Mouse (Mus musculus): ENCODE measurements around the gene Slco1c1. TPM values are rescaled to one million over a fixed set of nuclear protein-coding genes. Genes with fewer than 3 reads are reported as not detected.

Slco1c1 gene
- 0.13 and 0.16 TPM in 2 replicates for polyA plus RNA-seq (2015; fragmentation: Nextera tagmentation; extraction: Ambion mirVana)

DNA sequence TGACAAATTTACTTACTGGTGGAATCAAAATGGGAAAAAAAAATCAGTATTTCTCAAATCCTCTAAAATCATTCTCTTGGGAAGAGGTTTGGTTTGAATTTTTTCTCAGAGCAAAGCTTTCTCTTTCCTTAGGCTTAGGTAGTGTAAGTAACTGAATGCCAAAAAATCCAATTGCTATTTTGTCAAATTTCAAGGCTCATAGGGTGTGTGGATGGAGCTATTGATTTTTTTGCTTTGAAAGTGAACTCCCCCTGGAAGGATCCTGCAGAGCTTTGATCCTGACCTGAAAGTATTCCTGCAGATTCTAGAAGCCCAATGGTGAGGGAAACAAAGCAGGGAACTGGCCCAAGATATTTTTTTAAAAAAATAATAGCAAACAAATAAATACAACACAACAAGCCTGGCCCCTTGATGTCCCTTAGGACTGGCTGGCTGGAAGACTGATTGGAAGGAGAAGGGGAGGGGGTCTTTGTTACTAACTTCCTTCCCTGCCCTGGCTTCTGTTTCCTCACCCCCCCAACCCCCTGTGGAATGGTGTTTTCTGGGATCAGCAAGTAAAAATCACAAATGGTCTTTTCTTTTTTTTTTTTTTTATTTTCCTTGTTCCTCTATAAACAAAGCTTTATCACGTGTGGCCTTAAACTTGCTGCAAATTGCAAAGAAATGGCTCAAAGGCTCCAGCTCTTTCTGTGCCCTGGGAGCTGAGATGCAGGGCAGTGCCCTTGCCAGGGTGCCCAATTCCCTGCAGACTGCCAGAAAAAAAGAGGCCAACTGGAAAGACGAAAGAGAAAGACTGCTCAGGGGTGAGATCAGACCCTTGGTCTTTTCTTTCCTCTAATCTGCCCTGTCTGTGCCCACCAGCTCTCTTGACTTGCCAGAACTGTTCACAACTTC, at the start of gene Slco1c1:
Slco1c1 (plus strand) TSS at position 622 of the 894 bp plus-strand sequence.
- TF ChIP-seq CTCF (IDR thresholded peaks at IDR 0.05; ENCODE audit: low read depth) = no peak

DNA sequence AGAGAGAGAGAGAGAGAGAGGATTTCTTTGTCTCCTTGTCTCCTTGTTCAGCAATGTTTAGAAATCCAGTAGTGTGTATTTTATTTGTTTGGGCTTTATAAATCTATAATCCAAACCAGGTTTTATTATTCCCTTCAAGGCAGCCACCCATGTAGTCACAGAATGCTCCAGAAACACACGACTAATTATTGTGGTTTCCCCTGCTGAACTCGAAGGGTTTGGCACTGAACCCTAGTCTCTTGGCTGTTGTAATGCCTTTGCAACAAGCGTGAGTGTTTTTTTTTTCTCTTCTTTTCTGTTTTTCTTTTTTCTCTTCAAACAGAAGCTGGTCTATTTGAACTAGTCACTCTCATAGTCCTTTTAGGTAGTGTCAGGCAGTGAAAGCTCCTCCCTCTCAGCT, 49.5 kb upstream of the Slco1c1 start:
- Histone ChIP-seq H3K27me3 (replicated peaks; ENCODE audit: control insufficient read depth, insufficient read depth, low read length) (no peaks in the 10 kb centered on the region), H3K4me2 (replicated peaks; ENCODE audit: low read depth) (no peak overlapping the region), H3K27ac (ENCODE audit: low read depth, low read length) (no peak overlapping the region), H3K9ac (ENCODE audit: low read depth, low read length) (no peak overlapping the region), H3K4me3 (ENCODE audit: low read depth, low read length) (no peak overlapping the region), H3K36me3 (ENCODE audit: control insufficient read depth, insufficient read depth) (peaks cover 32% of the 10 kb centered on the region), H3K4me1 (replicated peaks; ENCODE audit: control insufficient read depth, insufficient read depth, low read length) (no peaks in the 10 kb centered on the region), H3K9me3 (ENCODE audit: control insufficient read depth) (no peaks in the 10 kb centered on the region)
- no peak for ATAC-seq
- no peak for TF ChIP-seq CTCF (IDR thresholded peaks at IDR 0.05; ENCODE audit: low read depth)
- 60% methylated on average over 3 of the region's 3 CpGs for WGBS

More for the DNA sequence above, at the start of gene Slco1c1:
- H3K27ac ChIP-seq (ENCODE audit: low read depth, low read length) = no peak within 1 kb of the TSS
- no peak within 1 kb of the TSS for H3K9ac ChIP-seq (ENCODE audit: low read depth, low read length)
- no peak for ATAC-seq
- H3K27me3 ChIP-seq (replicated peaks; ENCODE audit: control insufficient read depth, insufficient read depth, low read length) = no peaks in the 10 kb centered on the region
- H3K4me3 ChIP-seq (ENCODE audit: low read depth, low read length) = no peak within 1 kb of the TSS
- no peaks in the 10 kb centered on the region for H3K36me3 ChIP-seq (ENCODE audit: control insufficient read depth, insufficient read depth)
- 51% methylated on average over 2 of the region's 2 CpGs for WGBS
- H3K4me1 ChIP-seq (replicated peaks; ENCODE audit: control insufficient read depth, insufficient read depth, low read length) = no peaks in the 10 kb centered on the region
- no peak within 1 kb of the TSS for H3K4me2 ChIP-seq (replicated peaks; ENCODE audit: low read depth)
- no peaks in the 10 kb centered on the region for H3K9me3 ChIP-seq (ENCODE audit: control insufficient read depth)

DNA sequence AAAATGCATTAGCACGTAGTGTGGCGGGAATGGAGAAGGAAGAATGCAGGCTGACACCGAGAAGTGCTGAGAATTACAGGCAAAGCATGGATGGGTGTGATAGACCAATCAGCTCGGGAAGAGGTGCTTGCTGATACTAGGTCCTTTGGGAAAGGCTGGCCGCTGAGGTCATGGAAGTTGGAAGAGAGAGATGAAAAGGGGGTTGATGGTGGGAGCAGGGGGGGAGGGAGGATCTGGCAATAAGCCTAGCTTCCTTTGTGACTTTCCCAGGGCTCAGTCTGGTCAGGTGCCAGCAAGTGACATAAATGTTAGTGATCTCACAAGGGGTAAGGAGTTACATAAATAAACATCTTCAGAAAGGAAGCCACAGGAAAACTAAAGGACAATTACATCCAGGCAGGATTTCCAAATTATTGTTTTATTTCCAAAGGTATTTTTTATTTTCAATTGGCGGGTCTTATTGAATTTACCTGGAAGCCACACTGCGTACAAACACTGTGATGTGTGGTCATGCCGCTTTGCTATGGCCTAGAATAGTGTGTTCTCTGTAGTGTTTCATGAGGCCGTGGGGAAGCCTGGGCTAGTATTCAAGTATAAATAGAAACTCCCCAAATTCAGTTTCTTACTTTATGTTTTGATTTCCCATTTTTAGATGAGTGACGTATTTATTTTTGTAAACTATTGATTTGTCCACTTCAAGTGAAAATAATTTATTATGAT, 38.7 kb upstream of the Slco1c1 start:
- no peak overlapping the region for H3K9ac ChIP-seq (ENCODE audit: low read depth, low read length)
- no peak overlapping the region for H3K4me2 ChIP-seq (replicated peaks; ENCODE audit: low read depth)
- H3K9me3 ChIP-seq (ENCODE audit: control insufficient read depth) = no peaks in the 10 kb centered on the region
- ATAC-seq = no peak
- no peak overlapping the region for H3K4me3 ChIP-seq (ENCODE audit: low read depth, low read length)
- H3K27ac ChIP-seq (ENCODE audit: low read depth, low read length) = no peak overlapping the region
- H3K27me3 ChIP-seq (replicated peaks; ENCODE audit: control insufficient read depth, insufficient read depth, low read length) = no peaks in the 10 kb centered on the region
- no peak for TF ChIP-seq CTCF (IDR thresholded peaks at IDR 0.05; ENCODE audit: low read depth)
- no peaks in the 10 kb centered on the region for H3K4me1 ChIP-seq (replicated peaks; ENCODE audit: control insufficient read depth, insufficient read depth, low read length)
- WGBS = 64% methylated on average over 10 of the region's 10 CpGs
- H3K36me3 ChIP-seq (ENCODE audit: control insufficient read depth, insufficient read depth) = peaks cover 39% of the 10 kb centered on the region

DNA sequence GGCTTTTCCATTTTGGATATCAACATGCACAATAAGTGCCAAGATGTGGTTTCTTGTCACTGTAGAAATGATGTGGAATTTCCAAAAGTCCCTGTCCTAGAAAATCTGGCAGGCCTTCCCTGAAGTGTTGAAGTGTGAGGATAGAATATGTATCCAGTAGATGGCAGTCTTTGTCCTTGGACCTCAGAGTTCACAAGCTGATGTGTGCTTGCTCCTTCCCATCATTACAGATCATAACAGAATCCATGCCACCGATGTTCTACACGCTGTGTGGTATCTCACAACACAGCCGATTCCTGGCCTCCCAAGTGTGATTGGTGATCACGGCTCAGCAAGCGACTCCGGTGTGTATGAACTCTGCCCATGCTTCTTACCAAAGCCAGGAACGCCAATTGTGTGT, 36.9 kb upstream of the Slco1c1 start:
- Histone ChIP-seq H3K27me3 (replicated peaks; ENCODE audit: control insufficient read depth, insufficient read depth, low read length) (no peaks in the 10 kb centered on the region), H3K9me3 (ENCODE audit: control insufficient read depth) (no peaks in the 10 kb centered on the region), H3K36me3 (ENCODE audit: control insufficient read depth, insufficient read depth) (peaks cover 48% of the 10 kb centered on the region), H3K27ac (ENCODE audit: low read depth, low read length) (no peak overlapping the region), H3K9ac (ENCODE audit: low read depth, low read length) (no peak overlapping the region), H3K4me3 (ENCODE audit: low read depth, low read length) (no peak overlapping the region), H3K4me2 (replicated peaks; ENCODE audit: low read depth) (no peak overlapping the region), H3K4me1 (replicated peaks; ENCODE audit: control insufficient read depth, insufficient read depth, low read length) (no peaks in the 10 kb centered on the region)
- 74% methylated on average over 7 of the region's 7 CpGs for WGBS
- no peak for ATAC-seq
- peak; percentile 66 for TF ChIP-seq CTCF (IDR thresholded peaks at IDR 0.05; ENCODE audit: low read depth)

DNA sequence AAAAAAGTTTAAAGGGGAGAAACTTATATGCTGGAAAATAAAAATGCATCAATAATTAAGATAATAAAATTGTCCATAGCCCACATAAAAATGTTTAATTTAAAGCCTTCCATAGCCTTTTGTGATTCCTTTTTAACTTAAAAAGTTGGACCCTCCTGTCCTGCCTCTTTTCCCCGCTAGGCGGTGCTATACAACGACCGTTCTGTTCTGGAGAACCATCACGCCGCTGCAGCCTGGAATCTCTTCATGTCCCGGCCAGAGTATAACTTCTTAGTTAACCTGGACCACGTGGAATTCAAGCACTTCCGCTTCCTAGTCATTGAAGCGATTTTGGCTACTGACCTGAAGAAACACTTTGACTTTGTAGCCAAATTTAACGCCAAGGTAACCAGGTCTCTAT, 35.5 kb upstream of the Slco1c1 start:
- no peak for ATAC-seq
- Histone ChIP-seq H3K9ac (ENCODE audit: low read depth, low read length) (no peak overlapping the region), H3K27me3 (replicated peaks; ENCODE audit: control insufficient read depth, insufficient read depth, low read length) (no peaks in the 10 kb centered on the region), H3K27ac (ENCODE audit: low read depth, low read length) (no peak overlapping the region), H3K36me3 (ENCODE audit: control insufficient read depth, insufficient read depth) (peaks cover 59% of the 10 kb centered on the region), H3K4me3 (ENCODE audit: low read depth, low read length) (no peak overlapping the region), H3K9me3 (ENCODE audit: control insufficient read depth) (no peaks in the 10 kb centered on the region), H3K4me1 (replicated peaks; ENCODE audit: control insufficient read depth, insufficient read depth, low read length) (no peaks in the 10 kb centered on the region), H3K4me2 (replicated peaks; ENCODE audit: low read depth) (no peak overlapping the region)
- peak; percentile 75 for TF ChIP-seq CTCF (IDR thresholded peaks at IDR 0.05; ENCODE audit: low read depth)
- 26% methylated on average over 11 of the region's 11 CpGs for WGBS

DNA sequence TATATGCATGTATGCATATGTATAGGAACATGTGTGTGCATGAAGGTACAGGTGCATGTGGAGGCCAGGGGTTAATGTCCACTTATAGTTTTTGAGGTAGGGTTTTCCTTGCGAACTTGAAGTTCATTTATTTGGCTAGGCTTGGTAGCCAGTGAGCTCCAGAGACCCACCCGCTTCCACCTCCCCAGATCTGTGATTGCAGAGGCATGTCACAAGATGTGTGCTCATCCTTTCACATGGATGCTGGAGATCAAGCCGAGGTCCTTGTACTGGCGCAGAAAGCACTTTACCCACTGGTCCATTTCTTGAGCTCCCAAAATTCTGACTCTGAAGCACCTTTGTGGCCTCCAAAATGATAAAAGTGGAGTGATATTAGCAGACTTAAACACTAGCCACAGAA, 29.3 kb upstream of the Slco1c1 start:
- Histone ChIP-seq H3K4me1 (replicated peaks; ENCODE audit: control insufficient read depth, insufficient read depth, low read length) (no peaks in the 10 kb centered on the region), H3K9ac (ENCODE audit: low read depth, low read length) (no peak overlapping the region), H3K4me2 (replicated peaks; ENCODE audit: low read depth) (no peak overlapping the region), H3K27me3 (replicated peaks; ENCODE audit: control insufficient read depth, insufficient read depth, low read length) (no peaks in the 10 kb centered on the region), H3K4me3 (ENCODE audit: low read depth, low read length) (no peak overlapping the region), H3K9me3 (ENCODE audit: control insufficient read depth) (no peaks in the 10 kb centered on the region), H3K36me3 (ENCODE audit: control insufficient read depth, insufficient read depth) (peaks cover 50% of the 10 kb centered on the region), H3K27ac (ENCODE audit: low read depth, low read length) (no peak overlapping the region)
- no peak for ATAC-seq
- 89% methylated on average over 4 of the region's 4 CpGs for WGBS
- TF ChIP-seq CTCF (IDR thresholded peaks at IDR 0.05; ENCODE audit: low read depth) = no peak

All from intestine, postnatal 0 days (tissue).